Mouse (Mus musculus): ENCODE measurements around the gene Gadd45b. TPM values are rescaled to one million over a fixed set of nuclear protein-coding genes. Genes with fewer than 3 reads are reported as not detected.

Gene Gadd45b
- total RNA-seq, 2 experiments from 2014 or later, result 34.1 to 75.0 TPM

DNA sequence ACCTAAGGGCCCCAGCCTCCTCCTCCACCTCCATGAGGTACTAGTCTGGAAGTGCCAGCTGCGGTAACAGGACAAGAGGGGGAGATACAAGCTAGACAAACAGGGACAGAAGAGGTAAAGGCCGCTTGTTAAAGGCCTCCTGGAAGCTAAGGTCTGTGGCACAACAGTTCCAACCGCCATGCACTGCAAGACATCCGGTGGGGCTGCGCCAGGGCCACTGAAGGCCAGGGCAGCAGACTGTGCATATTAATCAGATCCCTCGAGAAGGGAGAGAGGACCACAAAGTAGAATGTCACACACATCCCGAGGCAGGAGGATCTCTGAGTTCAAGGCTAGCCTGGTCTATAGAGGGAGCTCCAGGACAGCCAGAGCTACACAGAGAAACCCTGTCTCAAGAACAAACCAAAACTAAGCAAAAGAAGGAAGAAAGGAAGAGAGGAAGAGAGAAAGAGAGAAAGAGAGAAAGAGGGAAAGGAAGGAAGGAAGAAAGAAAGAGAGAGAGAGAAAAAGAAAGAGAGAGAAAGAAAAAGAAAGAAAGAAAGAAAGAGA is 51.8 kb downstream of the Gadd45b start:
- no peak for DNase-seq (ENCODE audit: low spot score in 2 of 2)

Other genes starting within 250 kb of the Gadd45b start
- gene Mob3a, start 228.1 kb upstream of the Gadd45b start, total RNA-seq (2021), result 10 to 100 TPM; 16.1 to 29.6 TPM
- gene Izumo4, start 227.9 kb upstream of the Gadd45b start, total RNA-seq (2021), result 10 to 100 TPM; 11.0 to 18.0 TPM
- gene Ap3d1, start 187.8 kb upstream of the Gadd45b start, total RNA-seq (2021), result 100 to 1,000 TPM in 1 of 2 experiments, 10 to 100 TPM in 1; 97.1 to 104 TPM
- 10 to 100 TPM; 61.0 to 66.4 TPM for gene Dot1l, start 174.9 kb upstream of the Gadd45b start, total RNA-seq (2021)
- 10 to 100 TPM; 47.8 to 50.5 TPM for gene Sf3a2, start 131.9 kb upstream of the Gadd45b start, total RNA-seq (2021)
- 10 to 100 TPM; 69.0 to 87.2 TPM for gene Plekhj1, start 131.4 kb upstream of the Gadd45b start, total RNA-seq (2021)
- 1 to 10 TPM in 1 of 2 experiments, under 1 TPM in 1; 0.83 to 1.5 TPM for gene Amh, start 124.8 kb upstream of the Gadd45b start, total RNA-seq (2021)
- 1 to 10 TPM; 4.0 to 7.3 TPM for gene Jsrp1, start 116.6 kb upstream of the Gadd45b start, total RNA-seq (2021)
- gene Oaz1, start 103.4 kb upstream of the Gadd45b start, total RNA-seq (2021), result 100 to 1,000 TPM; 903 to 981 TPM
- gene Lingo3, start 86.0 kb upstream of the Gadd45b start, total RNA-seq (2021), result 1 to 10 TPM; 4.1 to 6.3 TPM
- 10 to 100 TPM; 22.9 to 34.3 TPM for gene Lsm7, start 74.9 kb upstream of the Gadd45b start, total RNA-seq (2021)
- gene Sppl2b, start 74.8 kb upstream of the Gadd45b start, total RNA-seq (2021), result 10 to 100 TPM; 24.0 to 28.3 TPM
- gene Tmprss9, start 58.2 kb upstream of the Gadd45b start, total RNA-seq (2021), result under 1 TPM; 0.10 to 0.13 TPM
- 100 to 1,000 TPM; 208 to 219 TPM for gene Timm13, start 29.1 kb upstream of the Gadd45b start, total RNA-seq (2021)
- gene Lmnb2, start 11.8 kb upstream of the Gadd45b start, total RNA-seq (2021), result 10 to 100 TPM; 14.1 to 15.2 TPM
- 10 to 100 TPM in 1 of 2 experiments, 1 to 10 TPM in 1; 7.0 to 11.1 TPM for gene Gng7, start 84.9 kb downstream of the Gadd45b start, total RNA-seq (2021)
- 1 to 10 TPM; 1.7 to 1.8 TPM for gene Diras1, start 95.6 kb downstream of the Gadd45b start, total RNA-seq (2021)
- 10 to 100 TPM; 25.6 to 44.1 TPM for gene Slc39a3, start 107.4 kb downstream of the Gadd45b start, total RNA-seq (2021)
- gene Sgta, start 130.1 kb downstream of the Gadd45b start, total RNA-seq (2021), result 100 to 1,000 TPM; 220 to 229 TPM
- 10 to 100 TPM; 34.0 to 64.4 TPM for gene Thop1, start 140.0 kb downstream of the Gadd45b start, total RNA-seq (2021)
- 1 to 10 TPM in 1 of 2 experiments, under 1 TPM in 1; 0.93 to 1.3 TPM for gene Creb3l3, start 168.8 kb downstream of the Gadd45b start, total RNA-seq (2021)
- gene Map2k2, start 175.8 kb downstream of the Gadd45b start, total RNA-seq (2021), result 100 to 1,000 TPM; 165 to 179 TPM
- gene Zbtb7a, start 205.1 kb downstream of the Gadd45b start, total RNA-seq (2021), result 10 to 100 TPM; 65.3 to 84.8 TPM
- 10 to 100 TPM; 27.3 to 29.7 TPM for gene Pias4, start 237.8 kb downstream of the Gadd45b start, total RNA-seq (2021)
- gene Eef2, start 246.6 kb downstream of the Gadd45b start, total RNA-seq (2021), result 1,000 to 10,000 TPM; 1,443 to 1,598 TPM

Measured in adrenal gland, adult 18-20 months (tissue).